Mouse (Mus musculus): ENCODE results near the gene 2310009B15Rik.

GRCm38 (mm10) chr1:138901431-138902117 is 44.9 kb upstream of the 2310009B15Rik start:
- TF ChIP-seq CTCF (IDR thresholded peaks at IDR 0.05; ENCODE audit: control insufficient read depth, insufficient read depth, insufficient read length) (no peak), FOSL1 (IDR thresholded peaks at IDR 0.05; ENCODE audit: insufficient read depth, low read length, poor library complexity, severe bottlenecking) (no peak), MYOD1 (IDR thresholded peaks at IDR 0.05; ENCODE audit: control insufficient read depth, insufficient read length, low read depth) (no peak), USF1 (IDR thresholded peaks at IDR 0.05; ENCODE audit: low read depth) (no peak), CEBPB (IDR thresholded peaks at IDR 0.05; ENCODE audit: low read depth) (no peak), MYOG (IDR thresholded peaks at IDR 0.05; ENCODE audit: control insufficient read depth, extremely low read depth, insufficient read length) (no peak)
